Mouse (Mus musculus) ES-Bruce4 (cell line): Measurements from ENCODE around the gene Cbx6. TPM values are rescaled to one million over a fixed set of nuclear protein-coding genes. Genes with fewer than 3 reads are reported as not detected.

ENCODE experiments used
- H3K27ac ChIP-seq: 2 replicates; pipeline ENCODE4 v1.5.1; 2012; ENCODE audit warnings: low read length, inconsistent platforms; ENCODE audit not compliant: insufficient read depth
- H3K27me3 ChIP-seq: 2 replicates; pipeline ENCODE4 v1.6.1; 2012; ENCODE audit warnings: mild to moderate bottlenecking, low read length, inconsistent platforms; ENCODE audit not compliant: control insufficient read depth, poor library complexity, insufficient read depth, severe bottlenecking
- H3K36me3 ChIP-seq: 2 replicates; pipeline ENCODE4 v1.6.1; 2012; ENCODE audit warnings: inconsistent platforms, mild to moderate bottlenecking, low read length, moderate library complexity; ENCODE audit not compliant: control insufficient read depth, poor library complexity, insufficient read depth, severe bottlenecking
- H3K4me1 ChIP-seq: one replicate; pipeline ENCODE4 v1.8.1; 2011; ENCODE audit warnings: low read length; ENCODE audit not compliant: control insufficient read depth, insufficient read depth
- H3K4me3 ChIP-seq: 2 replicates; pipeline ENCODE4 v1.5.1; 2011; ENCODE audit warnings: low read depth, mild to moderate bottlenecking, low read length
- H3K9ac ChIP-seq: 2 replicates; pipeline ENCODE4 v1.6.1; 2012; ENCODE audit warnings: low read depth, mild to moderate bottlenecking, inconsistent platforms; ENCODE audit not compliant: poor library complexity, severe bottlenecking
- H3K9me3 ChIP-seq: replicated peaks from 2 replicates; pipeline ENCODE4 v1.6.1; 2012; ENCODE audit warnings: mild to moderate bottlenecking, low read length, inconsistent platforms; ENCODE audit not compliant: control insufficient read depth, poor library complexity, insufficient read depth, severe bottlenecking
- CTCF ChIP-seq: IDR thresholded peaks from one replicate; pipeline ENCODE4 v1.8.1; 2011; ENCODE audit warnings: low read depth, low read length
- EP300 ChIP-seq: IDR thresholded peaks from 2 replicates; pipeline ENCODE4 v1.6.1; 2011; ENCODE audit warnings: low read depth, low read length; ENCODE audit not compliant: insufficient read depth
- POLR2A ChIP-seq: IDR thresholded peaks from one replicate; pipeline ENCODE4 v1.8.1; 2011; ENCODE audit warnings: low read length; ENCODE audit not compliant: insufficient read depth
- polyA plus RNA-seq: library from polyadenylated mRNA; stranded (reverse); fragments of >200 nt; gene quantifications from 2 replicates; pipeline ENCODE4 v1.2.4, GENCODE M21; 2011; ENCODE audit warnings: low read depth; ENCODE audit not compliant: missing spikeins, insufficient read depth, insufficient read length

The Cbx6 gene
- polyA plus RNA-seq, 1 experiment: 25.7 TPM

- Histone ChIP-seq H3K27ac (no peak overlapping the region), H3K36me3 (no peaks in the 10 kb centered on the region), H3K9me3 (no peaks in the 10 kb centered on the region), H3K9ac (no peak overlapping the region), H3K4me3 (no peak overlapping the region), H3K4me1 (peaks cover 5% of the 10 kb centered on the region), H3K27me3 (no peaks in the 10 kb centered on the region)
- TF ChIP-seq POLR2A (no peak), CTCF (no peak), EP300 (no peak)
Observed at GRCm38 (mm10) chr15:79850143-79850542, 15.7 kb upstream of the Cbx6 start.

GRCm38 (mm10) chr15:79847100-79847499, 12.6 kb upstream of the Cbx6 start:
- H3K4me3 ChIP-seq: peak overlapping the region; percentile 82
- no peaks in the 10 kb centered on the region for H3K27me3 ChIP-seq
- peak overlapping the region; percentile 85 for H3K9ac ChIP-seq
- H3K9me3 ChIP-seq: no peaks in the 10 kb centered on the region
- TF ChIP-seq POLR2A: peak; percentile 53
- peak; percentile 80; the same call in 1 of the 2 replicates for TF ChIP-seq EP300
- no peak for TF ChIP-seq CTCF
- peak overlapping the region; percentile 92 for H3K27ac ChIP-seq
- H3K4me1 ChIP-seq: peaks cover 3% of the 10 kb centered on the region
- no peaks in the 10 kb centered on the region; the same call in 1 of the 2 replicates for H3K36me3 ChIP-seq

GRCm38 (mm10) chr15:79845986-79846385, 11.5 kb upstream of the Cbx6 start:
- H3K9me3 ChIP-seq: no peaks in the 10 kb centered on the region
- no peaks in the 10 kb centered on the region; the same call in 1 of the 2 replicates for H3K36me3 ChIP-seq
- peak overlapping the region; percentile 85 for H3K9ac ChIP-seq
- H3K4me3 ChIP-seq: peak overlapping the region; percentile 91
- peaks cover 3% of the 10 kb centered on the region for H3K4me1 ChIP-seq
- peak overlapping the region; percentile 92 for H3K27ac ChIP-seq
- no peak for TF ChIP-seq CTCF
- TF ChIP-seq EP300: no peak
- no peak for TF ChIP-seq POLR2A
- H3K27me3 ChIP-seq: no peaks in the 10 kb centered on the region

GRCm38 (mm10) chr15:79842985-79843384, 8.5 kb upstream of the Cbx6 start:
- no peaks in the 10 kb centered on the region for H3K4me1 ChIP-seq
- TF ChIP-seq CTCF (no peak), EP300 (no peak), POLR2A (no peak)
- H3K4me3 ChIP-seq: no peak overlapping the region
- H3K27me3 ChIP-seq: no peaks in the 10 kb centered on the region
- no peak overlapping the region for H3K27ac ChIP-seq
- no peaks in the 10 kb centered on the region for H3K9me3 ChIP-seq
- no peak overlapping the region for H3K9ac ChIP-seq
- no peaks in the 10 kb centered on the region; the same call in 1 of the 2 replicates for H3K36me3 ChIP-seq

- TF ChIP-seq EP300: no peak
- no peak for TF ChIP-seq CTCF
- no peak for TF ChIP-seq POLR2A
- H3K27ac ChIP-seq: no peak overlapping the region
Observed at GRCm38 (mm10) chr15:79840281-79840680, 5.8 kb upstream of the Cbx6 start.

GRCm38 (mm10) chr15:79834881-79835260, 383 bp upstream of the Cbx6 start:
- H3K9me3 ChIP-seq: no peaks in the 10 kb centered on the region
- no peak overlapping the region for H3K27ac ChIP-seq
- TF ChIP-seq POLR2A (no peak), EP300 (no peak), CTCF (no peak)
- no peaks in the 10 kb centered on the region for H3K27me3 ChIP-seq
- H3K4me3 ChIP-seq: no peak overlapping the region
- peak overlapping the region; percentile 2 for H3K9ac ChIP-seq
- no peaks in the 10 kb centered on the region for H3K4me1 ChIP-seq
- no peaks in the 10 kb centered on the region; the same call in 1 of the 2 replicates for H3K36me3 ChIP-seq

More at GRCm38 (mm10) chr15:79840281-79840680, 5.8 kb upstream of the Cbx6 start:
- Histone ChIP-seq H3K4me1 (no peaks in the 10 kb centered on the region), H3K9me3 (no peaks in the 10 kb centered on the region), H3K9ac (no peak overlapping the region), H3K27me3 (no peaks in the 10 kb centered on the region), H3K36me3 (no peaks in the 10 kb centered on the region; the same call in 1 of the 2 replicates), H3K4me3 (no peak overlapping the region)
